Mouse (Mus musculus): ENCODE data around the gene Sim1. TPM values are rescaled to one million over a fixed set of nuclear protein-coding genes. Genes with fewer than 3 reads are reported as not detected.

Sim1 gene
- polyA plus RNA-seq, 1 experiment from 2014 or later: 0.96 TPM

DNA sequence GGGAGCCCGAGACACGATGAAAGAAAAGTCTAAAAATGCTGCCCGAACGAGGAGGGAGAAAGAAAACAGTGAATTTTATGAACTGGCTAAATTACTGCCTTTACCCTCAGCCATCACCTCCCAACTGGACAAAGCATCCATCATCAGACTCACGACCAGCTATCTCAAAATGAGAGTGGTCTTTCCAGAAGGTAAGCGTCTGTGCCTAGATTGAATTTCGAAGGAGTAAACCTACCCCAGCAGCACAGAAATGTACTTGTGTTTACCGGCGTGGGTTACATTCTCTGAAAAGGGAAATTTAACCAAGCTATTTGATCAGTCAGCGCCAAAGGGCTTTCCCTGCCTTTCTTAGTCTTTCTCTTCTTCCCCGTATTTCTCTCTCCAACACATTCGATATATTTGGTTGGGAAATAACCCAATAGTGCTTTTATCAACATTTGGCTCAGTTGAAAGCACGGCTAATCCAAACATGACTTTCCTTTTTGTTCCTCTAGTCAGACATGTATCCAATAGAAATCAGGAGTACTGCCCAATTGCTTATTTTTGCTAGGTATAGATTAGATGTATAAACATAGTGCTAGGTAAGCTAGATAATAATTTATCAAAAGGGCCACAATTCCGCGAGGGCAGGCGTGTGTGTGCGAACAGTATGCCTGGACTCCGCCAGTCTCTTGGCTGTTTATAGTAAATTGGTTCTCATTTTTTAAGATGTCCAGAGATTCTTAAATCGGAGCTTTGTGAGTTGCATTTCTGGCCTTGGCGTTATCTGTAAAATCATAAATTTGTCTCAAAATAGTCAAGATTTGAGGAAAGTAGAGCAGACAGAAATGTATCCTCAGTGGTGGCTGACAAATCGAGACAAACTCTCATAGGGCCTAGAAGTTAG lies 1.6 kb downstream of the Sim1 start:
- H3K9ac ChIP-seq: no peak overlapping the region
- H3K36me3 ChIP-seq: no peaks in the 10 kb centered on the region
- no peak overlapping the region for H3K4me2 ChIP-seq
- H3K27me3 ChIP-seq: peaks cover 82% of the 10 kb centered on the region
- H3K27ac ChIP-seq: no peak overlapping the region
- ATAC-seq (ENCODE audit: insufficient number of reproducible peaks, low FRiP score, low TSS enrichment, low read depth): no peak
- H3K9me3 ChIP-seq: no peaks in the 10 kb centered on the region
- peaks cover 37% of the 10 kb centered on the region for H3K4me1 ChIP-seq
- WGBS: 8% methylated on average over 21 of the region's 21 CpGs
- H3K4me3 ChIP-seq: peak overlapping the region; percentile 53; the same call in 1 of the 2 replicates

DNA sequence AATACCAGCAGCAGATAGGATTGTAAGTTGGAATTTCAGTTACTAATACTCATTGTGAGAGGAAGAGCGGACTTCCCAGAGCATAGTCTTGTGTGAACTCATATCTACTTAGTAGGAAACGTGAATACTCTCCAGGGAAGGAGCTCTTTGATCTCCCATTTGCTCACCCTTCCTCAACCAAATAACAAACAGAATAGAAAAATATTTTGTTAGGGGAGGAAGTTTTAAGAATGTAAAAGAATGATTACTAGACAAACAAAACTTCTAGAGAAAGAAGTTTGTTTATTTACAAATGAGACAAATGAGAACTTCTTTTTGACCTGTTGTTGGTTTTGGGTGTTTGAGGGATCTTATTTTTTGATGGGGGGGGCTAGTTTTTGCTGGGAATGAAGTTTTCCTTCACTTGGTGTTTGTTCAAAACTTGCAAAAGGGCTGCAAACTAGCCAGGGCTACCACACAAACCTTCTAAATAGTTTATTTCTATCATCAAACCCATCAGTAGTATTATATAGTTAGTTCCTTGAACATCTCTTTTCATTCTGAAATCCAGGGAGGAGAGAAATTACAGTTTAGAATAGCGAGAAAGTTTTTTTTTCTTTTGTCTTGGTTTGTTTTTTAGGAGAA lies 2.3 kb downstream of the Sim1 start:
- H3K4me2 ChIP-seq: no peak overlapping the region
- peaks cover 85% of the 10 kb centered on the region for H3K27me3 ChIP-seq
- no peak for ATAC-seq (ENCODE audit: insufficient number of reproducible peaks, low FRiP score, low TSS enrichment, low read depth)
- no peak overlapping the region for H3K27ac ChIP-seq
- peaks cover 39% of the 10 kb centered on the region for H3K4me1 ChIP-seq
- WGBS: 17% methylated on average over 3 of the region's 3 CpGs
- H3K9me3 ChIP-seq: no peaks in the 10 kb centered on the region
- no peak overlapping the region for H3K4me3 ChIP-seq
- H3K36me3 ChIP-seq: no peaks in the 10 kb centered on the region
- no peak overlapping the region for H3K9ac ChIP-seq

DNA sequence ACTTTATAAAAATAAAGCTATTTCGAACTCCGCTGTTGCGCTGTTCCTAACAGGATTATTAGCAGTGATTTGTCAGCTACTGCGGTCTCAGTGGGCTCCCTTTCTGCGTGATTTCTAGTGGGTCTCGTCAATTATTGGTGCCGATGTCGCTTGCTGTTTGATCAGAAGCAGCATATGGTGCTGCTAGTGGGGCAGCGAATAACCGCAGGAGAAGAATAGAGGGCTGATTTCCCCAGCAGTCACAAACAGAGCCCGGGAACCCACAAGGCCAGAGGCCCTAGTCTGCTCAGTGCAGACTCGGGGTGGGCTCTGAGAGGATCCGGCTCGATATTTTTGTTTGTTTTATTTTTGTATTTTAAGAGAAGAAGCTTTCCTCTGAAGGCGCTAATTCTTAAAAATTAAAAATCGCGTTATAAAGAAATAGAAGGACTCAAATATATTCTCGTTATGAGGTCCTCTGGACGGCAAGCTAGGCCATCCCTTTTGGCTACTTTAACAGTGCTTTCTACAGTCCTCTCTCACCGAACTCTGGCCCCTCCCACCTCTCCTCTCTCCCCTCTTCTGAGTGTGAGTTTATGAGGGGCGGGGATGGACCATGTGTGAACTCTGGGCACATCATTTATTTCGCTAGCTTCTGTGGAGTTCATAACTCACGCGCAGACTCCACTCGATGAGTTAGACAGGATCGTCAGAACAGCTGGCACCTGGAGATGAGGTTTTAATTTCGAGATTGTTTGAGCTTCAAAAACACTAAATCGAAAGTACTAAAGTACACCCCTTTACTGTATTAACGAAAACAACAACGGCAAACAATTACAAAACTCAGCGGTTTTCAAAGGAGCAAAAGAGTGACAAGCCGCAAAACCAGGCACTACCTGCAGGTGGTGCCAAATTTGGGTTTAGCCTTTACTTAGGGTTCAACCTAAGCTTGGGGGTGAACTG lies 3.2 kb downstream of the Sim1 start:
- Histone ChIP-seq H3K27me3 (peaks cover 85% of the 10 kb centered on the region), H3K4me3 (peak overlapping the region; percentile 12; the same call in 1 of the 2 replicates), H3K9ac (no peak overlapping the region), H3K9me3 (no peaks in the 10 kb centered on the region), H3K4me2 (no peak overlapping the region), H3K36me3 (no peaks in the 10 kb centered on the region), H3K4me1 (peaks cover 32% of the 10 kb centered on the region), H3K27ac (no peak overlapping the region)
- ATAC-seq (ENCODE audit: insufficient number of reproducible peaks, low FRiP score, low TSS enrichment, low read depth): no peak
- WGBS: 4% methylated on average over 32 of the region's 32 CpGs

DNA sequence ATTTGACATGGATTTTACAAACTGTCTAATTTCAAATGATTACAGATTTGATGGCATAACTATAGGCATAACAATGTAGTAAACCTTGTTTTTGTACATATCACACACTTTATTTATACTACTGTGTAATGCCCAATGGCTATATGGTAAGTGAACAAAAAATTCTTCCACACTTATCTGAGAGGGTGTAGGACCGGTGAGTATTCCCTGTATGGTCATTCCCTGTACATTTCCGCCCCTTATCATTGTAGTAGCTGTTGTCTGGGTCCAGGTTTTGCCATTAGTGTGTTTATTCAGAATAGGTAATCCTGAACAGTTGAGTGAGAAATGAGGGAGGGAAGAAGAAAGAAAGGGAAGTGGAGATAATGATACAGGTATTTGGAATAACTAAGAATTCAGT lies 4.1 kb downstream of the Sim1 start:
- no peak overlapping the region for H3K9ac ChIP-seq
- no peak overlapping the region for H3K4me2 ChIP-seq
- WGBS: 24% methylated on average over 2 of the region's 2 CpGs

DNA sequence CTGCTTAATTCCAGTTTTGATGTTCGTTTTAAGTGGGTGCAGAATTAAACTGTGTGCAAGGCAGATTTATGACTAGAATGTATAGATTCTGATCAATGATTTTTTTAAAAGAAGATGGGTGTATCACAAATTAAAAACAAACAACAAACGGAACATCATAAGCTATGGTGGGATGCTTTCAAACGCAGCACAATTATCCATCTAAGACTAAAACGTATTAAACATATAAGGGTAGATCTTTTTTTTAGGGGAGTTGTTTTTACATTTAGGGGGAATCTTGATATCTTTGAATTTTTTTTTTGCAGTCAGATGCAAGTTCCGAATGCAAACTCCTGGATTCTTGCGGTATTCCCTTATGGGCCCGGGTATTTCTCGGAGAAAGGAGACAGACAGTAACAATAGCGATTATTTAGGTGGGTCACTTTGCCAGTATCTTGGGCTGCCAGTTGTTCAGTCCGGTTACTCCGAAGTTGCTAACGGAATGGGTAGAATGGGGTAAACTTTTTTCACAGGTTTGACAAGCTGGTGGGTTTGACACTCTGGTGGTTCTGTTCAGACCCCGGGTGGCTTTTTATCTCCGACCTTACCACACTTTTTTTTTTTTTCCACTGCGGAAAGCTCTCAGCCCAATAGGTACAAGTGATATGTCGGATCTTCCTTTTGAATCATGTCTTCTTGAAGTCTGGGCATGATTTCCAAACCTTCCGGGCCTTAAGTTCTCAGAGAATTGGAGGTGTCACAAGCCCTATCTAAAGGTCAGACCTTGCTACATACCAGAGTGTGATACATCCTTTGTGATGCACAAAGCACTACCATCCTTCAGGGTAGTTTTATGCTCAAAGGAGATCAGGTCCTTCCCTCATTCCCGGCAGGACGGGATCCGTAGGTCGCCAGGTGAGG lies 5.5 kb downstream of the Sim1 start:
- no peaks in the 10 kb centered on the region for H3K9me3 ChIP-seq
- no peaks in the 10 kb centered on the region for H3K36me3 ChIP-seq
- H3K4me3 ChIP-seq: peak overlapping the region; percentile 19
- 7% methylated on average over 21 of the region's 21 CpGs for WGBS
- no peak for ATAC-seq (ENCODE audit: insufficient number of reproducible peaks, low FRiP score, low TSS enrichment, low read depth)
- peaks cover 83% of the 10 kb centered on the region for H3K27me3 ChIP-seq
- H3K4me2 ChIP-seq: no peak overlapping the region
- H3K27ac ChIP-seq: no peak overlapping the region
- H3K4me1 ChIP-seq: peaks cover 28% of the 10 kb centered on the region
- H3K9ac ChIP-seq: no peak overlapping the region

More for the DNA sequence above, 4.1 kb downstream of the Sim1 start:
- no peak overlapping the region for H3K27ac ChIP-seq
- H3K4me3 ChIP-seq: no peak overlapping the region
- ATAC-seq (ENCODE audit: insufficient number of reproducible peaks, low FRiP score, low TSS enrichment, low read depth): no peak
- H3K36me3 ChIP-seq: no peaks in the 10 kb centered on the region
- H3K27me3 ChIP-seq: peaks cover 83% of the 10 kb centered on the region
- H3K4me1 ChIP-seq: peaks cover 36% of the 10 kb centered on the region
- no peaks in the 10 kb centered on the region for H3K9me3 ChIP-seq

DNA sequence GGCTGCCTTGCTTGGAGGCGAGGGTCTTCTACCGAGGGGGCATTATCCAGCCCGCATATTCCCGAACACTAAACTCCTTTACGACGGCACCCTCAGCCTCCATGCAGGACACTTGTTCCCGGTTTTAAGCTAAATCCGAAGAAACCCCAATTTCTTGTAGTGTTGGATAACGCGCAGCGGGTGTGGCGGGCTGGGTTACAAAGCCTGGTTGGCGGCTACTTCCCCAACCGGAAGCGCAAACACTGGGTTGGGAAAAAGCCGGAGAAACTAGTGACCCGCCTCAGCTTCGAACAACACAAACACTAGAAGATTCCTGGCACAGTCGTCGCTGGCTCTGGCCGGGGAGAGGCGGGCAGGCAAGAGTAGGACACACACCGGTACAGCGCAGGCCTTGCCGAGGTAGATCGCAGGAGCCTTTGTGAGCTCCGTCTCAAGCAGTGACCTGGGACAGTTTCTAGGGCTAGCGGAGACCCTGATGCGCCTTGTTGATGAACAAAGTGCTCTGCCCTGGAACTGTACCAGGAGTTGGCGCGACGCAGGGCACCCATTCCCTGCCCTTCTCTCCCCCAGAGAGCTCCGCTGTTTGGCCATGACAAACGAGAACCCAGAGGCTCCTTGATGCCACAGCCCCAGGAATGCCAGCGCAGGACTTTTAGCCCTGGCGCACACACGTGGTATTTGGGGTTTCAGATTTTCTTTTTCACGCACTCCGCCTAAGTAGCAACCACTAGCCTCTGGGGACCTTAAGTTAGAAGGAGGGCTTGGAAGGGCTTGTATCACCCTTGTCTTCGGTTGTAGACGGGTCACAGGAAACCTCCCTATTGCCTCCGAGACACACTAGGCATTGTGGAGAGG lies 6.4 kb downstream of the Sim1 start:
- Histone ChIP-seq H3K36me3 (no peaks in the 10 kb centered on the region), H3K4me3 (peak overlapping the region; percentile 19), H3K9me3 (no peaks in the 10 kb centered on the region), H3K9ac (no peak overlapping the region), H3K4me1 (peaks cover 27% of the 10 kb centered on the region), H3K4me2 (no peak overlapping the region), H3K27ac (no peak overlapping the region), H3K27me3 (peaks cover 86% of the 10 kb centered on the region)
- ATAC-seq (ENCODE audit: insufficient number of reproducible peaks, low FRiP score, low TSS enrichment, low read depth): no peak
- WGBS: 4% methylated on average over 42 of the region's 42 CpGs

DNA sequence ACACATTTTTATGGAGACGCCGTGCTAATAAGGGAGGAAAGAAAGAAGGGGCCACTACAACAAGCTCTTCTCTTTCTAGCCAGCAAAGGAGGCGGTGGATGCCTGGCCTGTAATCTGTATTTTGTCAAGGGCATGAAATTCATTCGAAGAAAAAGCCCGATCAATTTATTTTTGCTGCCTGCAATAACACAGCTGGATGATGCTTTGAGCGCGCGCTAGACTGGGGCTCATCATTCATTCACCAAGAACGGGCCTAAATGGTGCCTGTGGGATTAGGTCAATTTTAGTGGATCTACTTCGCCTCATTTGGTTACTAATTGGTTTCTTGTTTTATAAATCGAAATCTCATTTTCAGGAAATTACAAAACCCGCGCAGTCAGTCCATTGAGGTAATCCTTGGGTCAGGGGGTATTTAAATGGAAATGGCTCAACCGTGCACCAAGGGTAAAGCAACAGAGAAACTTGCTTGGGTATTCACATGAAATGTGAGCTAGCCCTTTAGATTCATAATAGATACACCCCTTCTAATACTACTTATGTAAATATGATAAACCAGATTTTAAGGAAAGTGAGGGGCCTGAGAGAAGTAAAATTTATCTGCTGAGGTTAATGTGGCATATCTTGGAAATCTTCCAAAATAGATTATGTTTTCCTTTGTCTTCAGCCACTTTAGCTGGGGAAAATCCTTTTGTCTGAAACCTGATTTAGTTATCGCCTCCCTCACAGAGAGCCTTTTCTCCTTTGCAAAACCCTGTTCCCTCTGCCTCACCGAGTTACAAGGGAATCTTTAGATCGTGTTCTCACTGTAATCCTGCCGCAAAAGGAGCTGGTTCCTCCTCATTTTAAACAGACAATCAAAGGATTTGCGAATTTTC lies 7.3 kb downstream of the Sim1 start:
- H3K4me1 ChIP-seq: peaks cover 27% of the 10 kb centered on the region
- H3K36me3 ChIP-seq: no peaks in the 10 kb centered on the region
- no peak overlapping the region for H3K27ac ChIP-seq
- H3K9ac ChIP-seq: no peak overlapping the region
- WGBS: 9% methylated on average over 19 of the region's 19 CpGs
- ATAC-seq (ENCODE audit: insufficient number of reproducible peaks, low FRiP score, low TSS enrichment, low read depth): no peak
- H3K9me3 ChIP-seq: no peaks in the 10 kb centered on the region
- no peak overlapping the region for H3K4me2 ChIP-seq
- peaks cover 88% of the 10 kb centered on the region for H3K27me3 ChIP-seq
- H3K4me3 ChIP-seq: peak overlapping the region; percentile 19; the same call in 1 of the 2 replicates

DNA sequence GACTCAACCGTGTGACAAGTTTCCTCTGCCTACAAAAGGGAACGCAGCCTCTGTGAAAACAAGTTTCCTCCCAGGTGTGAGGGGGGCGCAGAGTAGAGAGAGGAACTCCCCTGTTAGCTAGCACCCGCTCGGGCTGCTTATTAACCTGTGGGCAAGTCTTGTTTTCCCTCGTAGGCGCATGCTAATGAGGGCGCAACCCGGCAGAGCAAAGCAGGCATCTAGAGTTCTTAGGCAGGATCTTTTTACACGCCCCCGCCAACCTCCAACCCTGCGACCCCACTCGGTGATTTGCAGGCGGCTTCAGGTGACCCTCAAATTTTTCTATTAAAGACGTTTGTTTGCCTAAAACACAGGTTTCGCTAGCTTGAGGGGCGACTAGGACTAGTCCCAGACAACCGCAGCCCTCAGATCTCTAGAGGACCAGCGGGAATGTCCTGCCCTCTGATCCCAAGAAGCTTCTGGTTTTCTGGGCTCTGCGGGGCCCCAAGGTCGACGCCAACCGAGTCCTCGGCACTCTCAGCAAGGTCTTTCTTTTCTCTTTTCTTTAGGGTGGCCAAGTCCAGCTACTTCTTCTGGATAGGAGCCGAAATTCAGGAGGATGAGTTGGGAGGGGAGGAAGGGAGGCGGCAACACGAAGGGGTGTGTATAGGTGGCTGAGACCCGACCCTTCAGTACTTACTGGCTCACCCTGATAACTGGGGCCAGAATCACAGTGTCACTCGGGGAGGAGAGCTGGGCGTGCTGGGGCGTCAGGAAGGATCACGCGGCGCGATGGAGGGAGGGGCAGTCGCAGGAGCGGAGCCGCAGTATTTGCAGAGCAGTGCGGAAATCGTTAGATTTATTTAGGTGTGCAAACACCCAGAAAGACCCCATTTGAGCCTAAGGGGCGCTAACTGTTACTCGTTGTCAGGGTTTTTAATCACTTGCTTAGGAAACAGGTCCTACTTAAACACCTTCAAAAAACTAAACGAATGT lies 8.5 kb downstream of the Sim1 start:
- H3K27me3 ChIP-seq: peaks cover 92% of the 10 kb centered on the region
- no peak for ATAC-seq (ENCODE audit: insufficient number of reproducible peaks, low FRiP score, low TSS enrichment, low read depth)
- peaks cover 25% of the 10 kb centered on the region for H3K4me1 ChIP-seq
- peak overlapping the region; percentile 4; the same call in 1 of the 2 replicates for H3K4me3 ChIP-seq
- no peaks in the 10 kb centered on the region for H3K36me3 ChIP-seq
- no peaks in the 10 kb centered on the region for H3K9me3 ChIP-seq
- WGBS: 2% methylated on average over 43 of the region's 43 CpGs
- no peak overlapping the region for H3K27ac ChIP-seq
- peak overlapping the region; percentile 19 for H3K4me2 ChIP-seq
- H3K9ac ChIP-seq: no peak overlapping the region
